Mouse (Mus musculus) neural tube, embryonic 14.5 days (tissue): Measurements from ENCODE around the gene Uvrag. TPM values are rescaled to one million over a fixed set of nuclear protein-coding genes. Genes with fewer than 3 reads are reported as not detected.

Experiments
- ATAC-seq: fragments of 200-750 bp; cut with Nextera tagmentation; 2 replicates; pipeline ENCODE4 v1.8.0; 2017; ENCODE audit warnings: low read depth, mild to moderate bottlenecking, moderate TSS enrichment, moderate library complexity
- H3K27ac ChIP-seq: fragments of 300-500 bp; sonication (generic); 2 replicates; pipeline ENCODE4 v1.5.1; 2014; ENCODE audit warnings: low read depth, mild to moderate bottlenecking, control low read depth, low read length, moderate library complexity, mixed read lengths
- H3K27me3 ChIP-seq: fragments of 300-500 bp; sonication (generic); 2 replicates; pipeline ENCODE4 v1.6.1; 2014; ENCODE audit warnings: low read length; ENCODE audit not compliant: control insufficient read depth, insufficient read depth
- H3K36me3 ChIP-seq: fragments of 300-500 bp; sonication (generic); 2 replicates; pipeline ENCODE4 v1.6.1; 2014; ENCODE audit warnings: low read length, mixed read lengths; ENCODE audit not compliant: control insufficient read depth, insufficient read depth
- H3K4me1 ChIP-seq: fragments of 300-500 bp; sonication (generic); 2 replicates; pipeline ENCODE4 v1.6.1; 2014; ENCODE audit warnings: low read length; ENCODE audit not compliant: control insufficient read depth, insufficient read depth
- H3K4me2 ChIP-seq: fragments of 300-500 bp; sonication (generic); 2 replicates; pipeline ENCODE4 v1.6.1; 2014; ENCODE audit warnings: mild to moderate bottlenecking, low read depth, low read length, control low read depth
- H3K4me3 ChIP-seq: fragments of 300-500 bp; sonication (generic); 2 replicates; pipeline ENCODE4 v1.5.1; 2014; ENCODE audit warnings: low read depth, low read length, control low read depth, mixed read lengths
- H3K9ac ChIP-seq: fragments of 300-500 bp; sonication (generic); replicated peaks from 2 replicates; pipeline ENCODE4 v1.6.1; 2014; ENCODE audit warnings: low read depth, mild to moderate bottlenecking, control low read depth, low read length, mixed read lengths
- H3K9me3 ChIP-seq: fragments of 300-500 bp; sonication (generic); 2 replicates; pipeline ENCODE4 v1.6.1; 2016; ENCODE audit warnings: low read length; ENCODE audit not compliant: control insufficient read depth
- WGBS: fragments of 180-500 bp; shearing (Covaris S2); extraction: QIAGEN DNeasy Blood & Tissue Kit; methylation state at CpG from one replicate; pipeline ENCODE4 v1.1.7; 2014; 5-methylcytosine and 5-hydroxymethylcytosine counted together
- polyA plus RNA-seq: library from polyadenylated mRNA; unstranded; fragments of >200 nt; fragmentation: Nextera tagmentation; extraction: Ambion mirVana; gene quantifications from 2 replicates; pipeline ENCODE4 v1.2.1, GENCODE M21; 2014

Gene Uvrag
- polyA plus RNA-seq, 1 experiment from 2014 or later = 23.8 TPM

DNA sequence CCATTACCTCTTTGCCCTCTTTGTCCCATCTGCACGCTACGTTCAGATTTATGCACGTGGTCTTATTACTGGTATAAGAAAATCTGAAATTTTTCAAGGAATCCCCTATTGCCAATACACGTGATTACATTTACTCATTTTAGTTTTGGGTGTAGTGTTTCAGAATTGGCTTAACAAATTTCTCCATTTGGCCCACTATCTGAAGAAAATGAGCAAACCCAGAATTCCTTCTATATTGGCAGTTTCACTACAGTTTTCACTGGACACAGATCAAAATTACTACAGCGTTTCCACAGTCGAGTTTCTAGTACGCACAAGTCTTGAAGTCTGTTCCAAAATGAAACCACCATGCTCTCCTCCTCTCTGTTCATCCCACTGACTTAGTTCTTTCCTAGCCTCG, 104.7 kb downstream of the Uvrag start:
- H3K9me3 ChIP-seq = no peaks in the 10 kb centered on the region
- H3K27ac ChIP-seq = no peak overlapping the region
- H3K4me3 ChIP-seq = no peak overlapping the region
- ATAC-seq = no peak
- H3K27me3 ChIP-seq = no peaks in the 10 kb centered on the region
- WGBS = 89% methylated on average over 8 of the region's 8 CpGs
- 0 out of 2 replicates have a peak, but pooled peaks cover 3% of the 10 kb centered on the region for H3K4me1 ChIP-seq
- no peak overlapping the region for H3K9ac ChIP-seq
- no peak overlapping the region for H3K4me2 ChIP-seq
- H3K36me3 ChIP-seq = no peaks in the 10 kb centered on the region

DNA sequence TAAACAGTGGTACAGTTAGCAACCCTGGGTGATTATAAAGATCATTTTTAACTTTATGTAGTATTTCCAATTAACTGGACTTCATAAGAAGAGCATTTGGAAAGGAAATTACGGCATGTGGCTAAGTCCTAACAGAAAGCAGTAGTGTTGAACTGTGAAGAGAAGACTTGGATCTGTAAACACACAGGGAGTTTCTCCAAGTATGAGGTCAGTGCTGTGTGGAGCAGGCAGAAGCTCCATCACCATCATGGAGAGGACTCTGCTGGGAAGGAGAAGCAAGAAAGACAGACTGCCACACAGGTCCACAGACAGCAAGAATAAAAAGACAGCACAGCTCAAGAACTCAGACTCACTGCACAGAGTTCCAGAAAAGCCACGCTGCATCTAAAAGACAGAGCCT, 106.0 kb downstream of the Uvrag start:
- no peak overlapping the region for H3K4me2 ChIP-seq
- H3K27ac ChIP-seq = no peak overlapping the region
- H3K36me3 ChIP-seq = no peaks in the 10 kb centered on the region
- H3K9ac ChIP-seq = no peak overlapping the region
- WGBS = 93% methylated on average over 2 of the region's 2 CpGs
- H3K9me3 ChIP-seq = no peaks in the 10 kb centered on the region
- no peak for ATAC-seq
- H3K4me1 ChIP-seq = 0 out of 2 replicates have a peak, but pooled peaks cover 3% of the 10 kb centered on the region
- H3K4me3 ChIP-seq = no peak overlapping the region
- no peaks in the 10 kb centered on the region for H3K27me3 ChIP-seq

DNA sequence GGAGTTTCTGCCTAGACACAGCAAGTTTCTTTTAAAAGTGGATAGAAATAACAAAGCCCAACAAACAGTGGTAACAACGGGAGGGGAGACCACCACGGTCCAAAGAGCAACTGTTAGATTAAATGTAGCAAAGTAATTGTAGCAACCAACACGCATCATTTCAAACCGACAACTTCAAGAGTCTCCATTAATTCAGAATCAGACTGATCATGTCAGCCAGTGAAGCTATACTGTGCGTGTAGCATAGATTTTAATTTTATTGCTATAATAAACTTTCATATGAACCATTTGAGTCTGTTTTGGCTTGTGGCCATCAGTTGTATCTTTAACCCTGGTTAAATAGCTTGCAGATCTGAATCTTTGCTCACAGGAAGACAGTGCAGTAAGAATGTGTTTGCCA, 107.1 kb downstream of the Uvrag start:
- no peak for ATAC-seq
- H3K9me3 ChIP-seq = no peaks in the 10 kb centered on the region
- H3K4me3 ChIP-seq = no peak overlapping the region
- H3K36me3 ChIP-seq = no peaks in the 10 kb centered on the region
- H3K4me1 ChIP-seq = 0 out of 2 replicates have a peak, but pooled peaks cover 3% of the 10 kb centered on the region
- no peak overlapping the region for H3K9ac ChIP-seq
- no peak overlapping the region for H3K4me2 ChIP-seq
- WGBS = 74% methylated on average over 5 of the region's 5 CpGs
- no peak overlapping the region for H3K27ac ChIP-seq
- H3K27me3 ChIP-seq = no peaks in the 10 kb centered on the region

DNA sequence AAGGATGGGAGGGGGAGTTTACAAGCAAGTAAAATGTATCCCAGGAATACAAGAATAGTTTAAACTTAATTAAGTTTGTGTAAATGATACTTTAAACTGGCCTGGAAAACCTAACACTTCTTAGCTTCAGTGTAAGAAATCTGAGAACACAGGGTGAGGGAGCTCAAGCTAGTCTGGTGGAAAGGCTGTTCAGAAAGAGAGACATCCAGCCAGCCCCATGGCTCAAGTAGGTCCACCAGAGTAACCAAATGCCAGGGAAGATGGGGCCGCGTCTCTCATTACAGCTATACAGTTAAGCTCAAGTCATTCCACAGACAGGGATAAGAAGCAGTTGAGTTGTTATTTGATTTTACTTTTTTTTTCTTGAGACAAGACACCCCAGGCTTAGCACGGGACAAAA, 107.6 kb downstream of the Uvrag start:
- H3K9me3 ChIP-seq = no peaks in the 10 kb centered on the region
- H3K9ac ChIP-seq = no peak overlapping the region
- no peak overlapping the region for H3K4me2 ChIP-seq
- whole genome bisulfite sequencing = 94% methylated on average over 3 of the region's 3 CpGs
- no peak for ATAC-seq
- H3K4me1 ChIP-seq = 0 out of 2 replicates have a peak, but pooled peaks cover 3% of the 10 kb centered on the region
- no peak overlapping the region for H3K27ac ChIP-seq
- no peaks in the 10 kb centered on the region for H3K27me3 ChIP-seq
- H3K4me3 ChIP-seq = no peak overlapping the region
- no peaks in the 10 kb centered on the region for H3K36me3 ChIP-seq

DNA sequence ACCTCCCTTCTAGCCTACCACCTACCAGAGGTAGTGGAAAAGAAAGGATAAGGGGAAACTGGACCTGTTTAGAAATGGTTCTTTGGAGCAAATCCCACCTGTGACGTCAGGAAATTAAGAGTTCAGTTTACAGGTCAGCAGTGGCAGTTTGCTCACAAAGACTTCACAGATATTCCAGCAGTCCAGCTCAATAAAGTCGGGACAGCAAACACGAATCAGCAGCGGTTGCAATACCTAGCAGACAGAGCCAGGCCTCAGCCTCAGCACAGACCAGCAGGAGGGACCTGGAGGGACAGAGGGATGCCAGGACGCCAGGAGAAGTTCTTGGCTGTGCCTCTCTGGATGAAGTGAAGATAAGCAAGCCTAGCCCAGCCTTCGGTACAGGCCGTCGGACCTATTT, 108.9 kb downstream of the Uvrag start:
- 91% methylated on average over 8 of the region's 8 CpGs for WGBS
- Histone ChIP-seq H3K9me3 (no peaks in the 10 kb centered on the region), H3K4me1 (0 out of 2 replicates have a peak, but pooled peaks cover 3% of the 10 kb centered on the region), H3K4me2 (no peak overlapping the region), H3K9ac (no peak overlapping the region), H3K4me3 (no peak overlapping the region), H3K27ac (no peak overlapping the region), H3K27me3 (no peaks in the 10 kb centered on the region), H3K36me3 (no peaks in the 10 kb centered on the region)
- ATAC-seq = no peak

DNA sequence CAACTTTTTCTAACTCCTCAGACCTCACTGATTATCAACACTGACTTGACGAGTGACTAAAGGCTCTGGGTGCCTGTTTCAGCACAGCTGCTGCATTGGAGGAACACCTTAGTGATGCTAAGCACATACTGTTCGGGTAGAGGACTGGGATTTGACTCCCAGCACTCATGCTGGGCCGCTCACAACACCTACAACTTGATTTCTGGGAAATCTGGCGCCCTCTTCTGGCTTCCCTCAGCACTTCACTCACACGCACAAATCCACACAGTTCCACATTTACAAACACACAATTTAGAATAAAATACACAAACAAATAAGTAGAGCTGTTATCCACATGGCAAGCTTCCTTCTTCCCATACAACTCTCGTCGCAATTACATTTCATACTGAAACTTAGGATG, 112.8 kb downstream of the Uvrag start:
- no peaks in the 10 kb centered on the region for H3K27me3 ChIP-seq
- H3K27ac ChIP-seq = no peak overlapping the region
- ATAC-seq = no peak
- no peak overlapping the region for H3K4me3 ChIP-seq
- H3K4me1 ChIP-seq = no peaks in the 10 kb centered on the region
- no peaks in the 10 kb centered on the region for H3K36me3 ChIP-seq
- WGBS = 88% methylated on average over 7 of the region's 7 CpGs
- no peak overlapping the region for H3K4me2 ChIP-seq
- no peaks in the 10 kb centered on the region for H3K9me3 ChIP-seq
- H3K9ac ChIP-seq = no peak overlapping the region

DNA sequence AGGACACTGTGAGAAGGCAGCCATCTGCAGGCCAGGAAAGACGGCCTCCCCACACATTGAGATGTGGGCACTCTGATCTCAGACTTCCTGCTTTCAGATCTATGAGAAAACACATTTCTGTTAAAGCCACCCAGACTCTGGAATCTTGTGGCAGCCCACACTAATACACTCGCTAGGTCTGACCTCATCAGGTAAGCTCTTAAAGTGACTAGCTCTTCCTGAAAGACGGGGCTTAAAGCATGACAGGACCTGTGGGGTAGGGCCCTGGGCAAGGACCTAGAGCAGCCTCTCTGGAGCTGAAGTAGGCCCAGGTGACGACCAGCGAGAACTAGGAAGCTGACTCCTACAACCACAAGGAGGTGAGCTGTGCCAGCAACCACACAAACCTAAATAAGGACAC, 113.8 kb downstream of the Uvrag start:
- H3K9ac ChIP-seq = no peak overlapping the region
- H3K9me3 ChIP-seq = no peaks in the 10 kb centered on the region
- no peak overlapping the region for H3K27ac ChIP-seq
- H3K36me3 ChIP-seq = no peaks in the 10 kb centered on the region
- no peak for ATAC-seq
- H3K27me3 ChIP-seq = no peaks in the 10 kb centered on the region
- H3K4me1 ChIP-seq = no peaks in the 10 kb centered on the region
- no peak overlapping the region for H3K4me3 ChIP-seq
- WGBS = 88% methylated on average over 5 of the region's 5 CpGs
- H3K4me2 ChIP-seq = no peak overlapping the region

DNA sequence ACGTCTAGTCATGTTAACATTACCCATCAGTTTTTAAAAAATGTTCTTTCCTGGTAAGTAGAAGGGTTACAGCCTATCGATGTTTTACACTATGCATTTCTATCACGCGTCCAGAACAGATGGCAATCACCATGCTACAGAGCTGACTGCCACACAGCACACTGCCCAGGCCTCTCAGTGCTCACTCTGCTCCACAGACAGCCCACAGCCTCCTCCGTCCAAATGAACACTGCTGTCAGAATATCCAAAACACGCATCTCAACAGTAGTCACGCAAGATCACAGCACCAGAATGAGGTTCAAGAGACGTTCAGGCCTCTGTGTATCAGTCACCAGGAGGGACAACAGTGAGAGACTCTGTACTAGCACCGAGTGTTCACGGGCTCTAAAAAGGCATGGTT, 115.0 kb downstream of the Uvrag start:
- Histone ChIP-seq H3K4me3 (no peak overlapping the region), H3K36me3 (no peaks in the 10 kb centered on the region), H3K9me3 (no peaks in the 10 kb centered on the region), H3K27me3 (no peaks in the 10 kb centered on the region), H3K4me2 (no peak overlapping the region), H3K9ac (no peak overlapping the region), H3K27ac (no peak overlapping the region), H3K4me1 (no peaks in the 10 kb centered on the region)
- 91% methylated on average over 10 of the region's 10 CpGs for WGBS
- ATAC-seq = no peak

DNA sequence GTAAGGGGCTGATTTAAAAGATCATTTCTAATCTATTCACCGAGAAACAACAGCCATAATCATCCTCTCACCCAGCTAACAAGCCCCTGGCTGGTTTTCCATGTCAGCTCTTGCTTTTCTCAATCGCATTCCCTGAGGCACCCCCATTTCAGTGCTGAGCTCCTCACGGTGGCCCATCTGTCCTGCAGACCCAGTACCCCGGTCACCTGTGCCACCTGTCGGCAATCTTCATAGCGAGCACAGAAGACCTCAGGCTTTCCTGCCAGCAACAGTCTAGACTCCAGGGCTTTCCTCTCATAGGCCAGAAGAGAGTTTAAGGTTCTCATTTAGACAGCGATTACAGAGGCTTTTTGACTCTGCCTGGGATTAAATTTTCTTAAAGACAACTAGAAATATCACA, 115.7 kb downstream of the Uvrag start:
- no peaks in the 10 kb centered on the region for H3K36me3 ChIP-seq
- WGBS = 91% methylated on average over 7 of the region's 7 CpGs
- H3K27me3 ChIP-seq = no peaks in the 10 kb centered on the region
- no peaks in the 10 kb centered on the region for H3K4me1 ChIP-seq
- ATAC-seq = no peak
- no peak overlapping the region for H3K27ac ChIP-seq
- no peak overlapping the region for H3K9ac ChIP-seq
- H3K4me3 ChIP-seq = no peak overlapping the region
- no peak overlapping the region for H3K4me2 ChIP-seq
- H3K9me3 ChIP-seq = no peaks in the 10 kb centered on the region

DNA sequence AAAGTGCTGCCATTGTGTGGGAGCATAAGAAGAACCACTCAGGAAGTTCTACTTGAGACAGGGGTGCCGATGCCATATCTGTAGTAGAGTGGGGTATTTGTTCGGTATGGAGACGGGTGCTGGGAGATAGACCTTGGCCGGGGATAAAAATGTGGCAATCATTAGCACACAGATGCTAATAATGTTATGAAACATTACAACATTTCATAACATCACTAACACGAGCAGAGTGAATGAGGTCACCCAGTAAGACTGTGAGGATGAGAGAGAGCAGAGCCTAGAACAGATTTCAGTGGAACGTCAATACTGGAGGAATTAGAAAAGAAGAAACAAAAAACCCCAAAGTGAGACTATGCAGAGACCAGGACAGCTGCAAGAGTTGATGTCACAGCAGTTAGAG, 116.2 kb downstream of the Uvrag start:
- Histone ChIP-seq H3K9ac (no peak overlapping the region), H3K27me3 (no peaks in the 10 kb centered on the region)

More for the DNA sequence above, 116.2 kb downstream of the Uvrag start:
- H3K4me3 ChIP-seq = no peak overlapping the region
- no peak overlapping the region for H3K4me2 ChIP-seq
- H3K4me1 ChIP-seq = no peaks in the 10 kb centered on the region
- no peaks in the 10 kb centered on the region for H3K36me3 ChIP-seq
- no peaks in the 10 kb centered on the region for H3K9me3 ChIP-seq
- 91% methylated on average over 6 of the region's 6 CpGs for WGBS
- ATAC-seq = no peak
- H3K27ac ChIP-seq = no peak overlapping the region
